Mouse (Mus musculus) lung, postnatal 25 days (tissue): Measurements from ENCODE around the gene Msx3.
A peak's percentile ranks its signal among the peaks of the same experiment; 100 is the strongest.

Experiments
- DNase-seq: peaks from one replicate; pipeline ENCODE4 v3.0.0; 2022; ENCODE audit warnings: low spot score

Gene Msx3

GRCm38 (mm10) chr7:140048361-140049114 is at the start of gene Msx3:
Msx3 (minus strand) TSS chr7:140049089.
- no peak for DNase-seq

- no peak for DNase-seq
Observed at GRCm38 (mm10) chr7:140098466-140098865, 49.6 kb upstream of the Msx3 start.

GRCm38 (mm10) chr7:140096055-140096454 is 47.2 kb upstream of the Msx3 start:
- no peak for DNase-seq

- DNase-seq, result no peak
Observed at GRCm38 (mm10) chr7:140095556-140095955, 46.7 kb upstream of the Msx3 start.

GRCm38 (mm10) chr7:140094954-140095353 is 46.1 kb upstream of the Msx3 start:
- DNase-seq, result no peak

GRCm38 (mm10) chr7:140092924-140093528 is 44.1 kb upstream of the Msx3 start, which contains the start of gene Prap1:
Prap1 (plus strand) TSS chr7:140093395.
- DNase-seq, result no peak

- no peak for DNase-seq
Observed at GRCm38 (mm10) chr7:140090601-140091000, 41.7 kb upstream of the Msx3 start.

GRCm38 (mm10) chr7:140082242-140082678 is 33.4 kb upstream of the Msx3 start, which contains the start of gene Caly:
Caly (minus strand) TSS chr7:140082548.
- no peak for DNase-seq

- no peak for DNase-seq
Observed at GRCm38 (mm10) chr7:140081408-140082241, 32.7 kb upstream of the Msx3 start.

- DNase-seq, result peak; percentile 19
Observed at GRCm38 (mm10) chr7:140080503-140081156, 31.7 kb upstream of the Msx3 start.

GRCm38 (mm10) chr7:140078711-140079110 is 29.8 kb upstream of the Msx3 start:
- DNase-seq, result peak; percentile 49

- DNase-seq, result no peak
Observed at GRCm38 (mm10) chr7:140077698-140078097, 28.8 kb upstream of the Msx3 start.

GRCm38 (mm10) chr7:140070042-140070711 is 21.3 kb upstream of the Msx3 start:
- no peak for DNase-seq

GRCm38 (mm10) chr7:140067397-140067796 is 18.5 kb upstream of the Msx3 start:
- no peak for DNase-seq

- peak; percentile 54 for DNase-seq
Observed at GRCm38 (mm10) chr7:140063092-140063491, 14.2 kb upstream of the Msx3 start.

- DNase-seq, result no peak
Observed at GRCm38 (mm10) chr7:140062307-140062706, 13.4 kb upstream of the Msx3 start.

- no peak for DNase-seq
Observed at GRCm38 (mm10) chr7:140061832-140062130, 12.9 kb upstream of the Msx3 start.

GRCm38 (mm10) chr7:140060936-140061831 is 12.3 kb upstream of the Msx3 start:
- DNase-seq, result peak; percentile 28

GRCm38 (mm10) chr7:140059601-140060000 is 10.7 kb upstream of the Msx3 start:
- DNase-seq, result no peak

- no peak for DNase-seq
Observed at GRCm38 (mm10) chr7:140058528-140058927, 9.6 kb upstream of the Msx3 start.
